Comparison of ENCODE assay signal across 8 mouse cellular contexts in genomic region chr13:114964233-114964632, GRCm38 (mm10). TPM values are rescaled to one million over a fixed set of nuclear protein-coding genes. Genes with fewer than 3 reads are reported as not detected.
DNase-seq lines count a peak whose midpoint lies in the region; ATAC-seq and TF ChIP-seq lines count a peak whose summit lies in the region.

No protein-coding gene starts in this region.

- no peak overlapping the region for H3K27ac ChIP-seq in bone marrow, adult 2 months (ENCODE audit: control insufficient read depth, insufficient read depth, low read depth, low read length, poor library complexity)
- H3K27ac ChIP-seq in heart, embryonic 11.5 days (ENCODE audit: low read depth, low read length): no peak overlapping the region
- H3K27ac ChIP-seq in kidney, embryonic 15.5 days: no peak overlapping the region
- no peak overlapping the region for H3K27ac ChIP-seq in limb, embryonic 14.5 days (replicated peaks; ENCODE audit: low read depth, low read length)

- no peaks in the 10 kb centered on the region for H3K4me1 ChIP-seq in bone marrow, adult 2 months (ENCODE audit: control insufficient read depth, insufficient read depth, low read length)
- no peaks in the 10 kb centered on the region for H3K4me1 ChIP-seq in heart, embryonic 11.5 days (ENCODE audit: control insufficient read depth, insufficient read depth, low read length)
- no peaks in the 10 kb centered on the region for H3K4me1 ChIP-seq in kidney, embryonic 15.5 days
- 0 out of 2 replicates have a peak, but pooled peaks cover 2% of the 10 kb centered on the region for H3K4me1 ChIP-seq in limb, embryonic 14.5 days (ENCODE audit: control insufficient read depth, insufficient read depth, low read length)

- DNase-seq in fat pad, adult 2 months (ENCODE audit: extremely low read depth, low read depth, low spot score): peak; percentile 37
- peak; percentile 83 for DNase-seq in limb, embryonic 14.5 days (ENCODE audit: low spot score)
- DNase-seq in spleen, postnatal 4 days (ENCODE audit: low spot score in 2 of 2): peak; percentile 36 to 72

- H3ac ChIP-seq in C2C12 (ENCODE audit: control insufficient read depth, insufficient read length, low read depth): no peak overlapping the region

- H3K79me3 ChIP-seq in C2C12 (ENCODE audit: low read depth): no peaks in the 10 kb centered on the region

- no peak overlapping the region for H3K4me2 ChIP-seq in heart, embryonic 11.5 days
- H3K4me2 ChIP-seq in kidney, embryonic 15.5 days: no peak overlapping the region
- no peak overlapping the region for H3K4me2 ChIP-seq in limb, embryonic 14.5 days (replicated peaks; ENCODE audit: low read depth, low read length, severe bottlenecking)

- H3K79me2 ChIP-seq in C2C12 (ENCODE audit: control insufficient read depth, insufficient read depth): no peaks in the 10 kb centered on the region

- H3K27me3 ChIP-seq in C2C12 (ENCODE audit: control insufficient read depth, insufficient read depth, insufficient read length): no peaks in the 10 kb centered on the region
- H3K27me3 ChIP-seq in heart, embryonic 11.5 days (ENCODE audit: control insufficient read depth, insufficient read depth, low read length): no peaks in the 10 kb centered on the region
- H3K27me3 ChIP-seq in kidney, embryonic 15.5 days: no peaks in the 10 kb centered on the region
- no peaks in the 10 kb centered on the region for H3K27me3 ChIP-seq in limb, embryonic 14.5 days (ENCODE audit: control insufficient read depth, insufficient read depth, low read length)

- 0 out of 2 replicates have a peak, but pooled peaks have one; percentile 57 for ATAC-seq in heart, embryonic 11.5 days (replicated peaks; ENCODE audit: insufficient number of reproducible peaks, low FRiP score, low TSS enrichment)
- ATAC-seq in kidney, embryonic 15.5 days (replicated peaks; ENCODE audit: low FRiP score): peak; percentile 74; the same call in 1 of the 2 replicates
- ATAC-seq in limb, embryonic 14.5 days (ENCODE audit: low FRiP score, low read depth): peak; percentile 66; the same call in 1 of the 2 replicates
- peak; percentile 89 for ATAC-seq in monocyte, adult 5-6 weeks (replicated peaks; ENCODE audit: insufficient number of reproducible peaks, low FRiP score, low TSS enrichment, poor library complexity, severe bottlenecking)

- no peaks in the 10 kb centered on the region for H3K36me3 ChIP-seq in C2C12 (ENCODE audit: control insufficient read depth, insufficient read depth)
- peaks cover 4% of the 10 kb centered on the region; the same call in 1 of the 2 replicates for H3K36me3 ChIP-seq in heart, embryonic 11.5 days (ENCODE audit: control insufficient read depth, insufficient read depth, low read length)
- peaks cover 5% of the 10 kb centered on the region; the same call in 1 of the 2 replicates for H3K36me3 ChIP-seq in kidney, embryonic 15.5 days
- no peaks in the 10 kb centered on the region for H3K36me3 ChIP-seq in limb, embryonic 14.5 days (ENCODE audit: control insufficient read depth, insufficient read depth, low read length)

- no peak overlapping the region for H3K9ac ChIP-seq in heart, embryonic 11.5 days (ENCODE audit: low read depth, low read length)
- H3K9ac ChIP-seq in kidney, embryonic 15.5 days: no peak overlapping the region
- no peak overlapping the region for H3K9ac ChIP-seq in limb, embryonic 14.5 days (ENCODE audit: low read depth, low read length, severe bottlenecking)

- WGBS in bone marrow, adult 2 months: 34% methylated on average over 2 of the region's 2 CpGs
- WGBS in heart, embryonic 11.5 days (ENCODE audit: insufficient replicate concordance): 43% methylated on average over 2 of the region's 2 CpGs
- WGBS in kidney, embryonic 15.5 days: 37% methylated on average over 2 of the region's 2 CpGs
- WGBS in limb, embryonic 14.5 days: 24% methylated on average over 2 of the region's 2 CpGs

- TF ChIP-seq POLR2A in bone marrow, adult 2 months (IDR thresholded peaks at IDR 0.05; ENCODE audit: borderline replicate concordance, control insufficient read depth, low read depth, low read length): no peak
- no peak for TF ChIP-seq POLR2A in limb, embryonic 14.5 days (IDR thresholded peaks at IDR 0.05; ENCODE audit: borderline replicate concordance, extremely low read depth, insufficient read depth, insufficient read length)

- TF ChIP-seq CTCF in C2C12 (IDR thresholded peaks at IDR 0.05; ENCODE audit: control insufficient read depth, insufficient read depth, insufficient read length): peak; percentile 59
- peak; percentile 84 for TF ChIP-seq CTCF in bone marrow, adult 2 months (IDR thresholded peaks at IDR 0.05; ENCODE audit: control insufficient read depth, insufficient read depth, low read length)

- no peaks in the 10 kb centered on the region for H3K9me3 ChIP-seq in heart, embryonic 11.5 days (replicated peaks; ENCODE audit: control insufficient read depth, low read length)
- no peaks in the 10 kb centered on the region for H3K9me3 ChIP-seq in kidney, embryonic 15.5 days (replicated peaks)
- no peaks in the 10 kb centered on the region for H3K9me3 ChIP-seq in limb, embryonic 14.5 days (ENCODE audit: control insufficient read depth, low read length)

- no peak overlapping the region for H3K4me3 ChIP-seq in C2C12 (ENCODE audit: insufficient read depth, poor library complexity, severe bottlenecking)
- H3K4me3 ChIP-seq in bone marrow, adult 2 months (replicated peaks; ENCODE audit: control insufficient read depth, low read depth, low read length): no peak overlapping the region
- H3K4me3 ChIP-seq in heart, embryonic 11.5 days (ENCODE audit: low read depth, low read length): no peak overlapping the region
- no peak overlapping the region for H3K4me3 ChIP-seq in kidney, embryonic 15.5 days (replicated peaks)
- H3K4me3 ChIP-seq in limb, embryonic 14.5 days (replicated peaks; ENCODE audit: low read length): no peak overlapping the region

TF ChIP-seq in C2C12, 6 proteins besides CTCF, POLR2A, EP300 and RAD21:
- TF ChIP-seq FOSL1 (IDR thresholded peaks at IDR 0.05; ENCODE audit: insufficient read depth, low read length, poor library complexity, severe bottlenecking): no peak
- TF ChIP-seq MYOD1 (IDR thresholded peaks at IDR 0.05; ENCODE audit: control insufficient read depth, insufficient read length, low read depth): no peak
- no peak for TF ChIP-seq MAX (IDR thresholded peaks at IDR 0.05)

RNA-seq across cellular contexts. Expression of gene Itga2, which starts 32.3 kb away (rescaled TPM):
- 0.01 TPM for polyA plus RNA-seq in C2C12 (2012; fragmentation: generic; extraction: Trizol)
- 1.5 and 3.2 TPM in 2 replicates for polyA plus RNA-seq in bone marrow, adult 2 months (2011; ENCODE audit: insufficient read depth, insufficient read length, low replicate concordance, missing spikeins)
- polyA plus RNA-seq in heart, embryonic 11.5 days (2014; fragmentation: Nextera tagmentation; extraction: Ambion mirVana): 2.1 and 2.9 TPM in 2 replicates
- 2.8 and 3.1 TPM in 2 replicates for polyA plus RNA-seq in kidney, embryonic 15.5 days (2015; fragmentation: Nextera tagmentation; extraction: Ambion mirVana)
- polyA plus RNA-seq in limb, embryonic 14.5 days (2012; rRNA removed): 3.3 and 3.8 TPM in 2 replicates
- 3.6 and 3.9 TPM in 2 replicates for polyA plus RNA-seq in limb, embryonic 14.5 days (2014; fragmentation: Nextera tagmentation; extraction: Ambion mirVana)
- total RNA-seq in monocyte, adult 5-6 weeks (2017): 29.4 to 103 TPM (median 30.9 TPM) in 3 replicates
